ENCODE assay signal across 8 mouse cellular contexts in genomic region chr17:45685171-45686092, GRCm38 (mm10). TPM values are rescaled to one million over a fixed set of nuclear protein-coding genes. Genes with fewer than 3 reads are reported as not detected.
DNase-seq lines count a peak whose midpoint lies in the region; ATAC-seq lines count a peak whose summit lies in the region.

No protein-coding gene starts in this region.

- peak; percentile 35 to 74 for DNase-seq in urinary bladder, adult 18-20 months (ENCODE audit: low spot score in 2 of 2)
- no peak for DNase-seq in urinary bladder, postnatal 10 days (ENCODE audit: low spot score)
- DNase-seq in cerebellum, postnatal 14 days = peak; percentile 63 to 69
- DNase-seq in gastrocnemius, postnatal 10 days = peak; percentile 56
- peak; percentile 39 for DNase-seq in liver, embryonic 13.5 days
- DNase-seq in neural tube, embryonic 11.5 days (ENCODE audit: low spot score) = peak; percentile 71
- peak; percentile 32 to 35 for DNase-seq in thymus, postnatal 10 days (ENCODE audit: low spot score in 2 of 2)

- H3K4me3 ChIP-seq in intestine, embryonic 15.5 days (replicated peaks) = peak overlapping the region; percentile 92
- H3K4me3 ChIP-seq in liver, embryonic 13.5 days (replicated peaks) = peak overlapping the region; percentile 87
- peak overlapping the region; percentile 89 for H3K4me3 ChIP-seq in neural tube, embryonic 11.5 days (ENCODE audit: low read depth, low read length)

- ATAC-seq in intestine, embryonic 15.5 days = peak; percentile 72
- ATAC-seq in liver, embryonic 13.5 days (ENCODE audit: low read depth) = peak; percentile 61
- ATAC-seq in neural tube, embryonic 11.5 days (ENCODE audit: insufficient read depth, low FRiP score, low TSS enrichment) = peak; percentile 52

- peaks cover 25% of the 10 kb centered on the region for H3K4me1 ChIP-seq in intestine, embryonic 15.5 days (replicated peaks)
- peaks cover 49% of the 10 kb centered on the region for H3K4me1 ChIP-seq in liver, embryonic 13.5 days (replicated peaks)
- peaks cover 13% of the 10 kb centered on the region; the same call in 1 of the 2 replicates for H3K4me1 ChIP-seq in neural tube, embryonic 11.5 days (ENCODE audit: control insufficient read depth, insufficient read depth, low read length)

- H3K9ac ChIP-seq in intestine, embryonic 15.5 days = peak overlapping the region; percentile 87
- H3K9ac ChIP-seq in liver, embryonic 13.5 days = peak overlapping the region; percentile 93
- peak overlapping the region; percentile 92 for H3K9ac ChIP-seq in neural tube, embryonic 11.5 days (ENCODE audit: low read length)

- H3K4me2 ChIP-seq in intestine, embryonic 15.5 days (replicated peaks) = peak overlapping the region; percentile 91
- peak overlapping the region; percentile 100 for H3K4me2 ChIP-seq in liver, embryonic 13.5 days
- peak overlapping the region; percentile 86 for H3K4me2 ChIP-seq in neural tube, embryonic 11.5 days (ENCODE audit: low read depth)

- H3K9me3 ChIP-seq in intestine, embryonic 15.5 days = no peaks in the 10 kb centered on the region
- no peaks in the 10 kb centered on the region for H3K9me3 ChIP-seq in liver, embryonic 13.5 days (replicated peaks)
- no peaks in the 10 kb centered on the region for H3K9me3 ChIP-seq in neural tube, embryonic 11.5 days (ENCODE audit: control insufficient read depth, low read length)

- no peaks in the 10 kb centered on the region for H3K36me3 ChIP-seq in intestine, embryonic 15.5 days
- H3K36me3 ChIP-seq in liver, embryonic 13.5 days = no peaks in the 10 kb centered on the region
- no peaks in the 10 kb centered on the region for H3K36me3 ChIP-seq in neural tube, embryonic 11.5 days (ENCODE audit: control insufficient read depth, insufficient read depth, low read length)

- no peaks in the 10 kb centered on the region for H3K27me3 ChIP-seq in intestine, embryonic 15.5 days (replicated peaks)
- H3K27me3 ChIP-seq in liver, embryonic 13.5 days = peaks cover 6% of the 10 kb centered on the region; the same call in 1 of the 2 replicates
- no peaks in the 10 kb centered on the region for H3K27me3 ChIP-seq in neural tube, embryonic 11.5 days (ENCODE audit: control insufficient read depth, insufficient read depth, low read length)

- H3K27ac ChIP-seq in intestine, embryonic 15.5 days = peak overlapping the region; percentile 79
- peak overlapping the region; percentile 67 for H3K27ac ChIP-seq in liver, embryonic 13.5 days
- H3K27ac ChIP-seq in neural tube, embryonic 11.5 days (ENCODE audit: low read depth, low read length) = peak overlapping the region; percentile 74

- under 1% methylated on average over 58 of the region's 58 CpGs for WGBS in intestine, embryonic 15.5 days
- 1% methylated on average over 58 of the region's 58 CpGs for WGBS in liver, embryonic 13.5 days (ENCODE audit: insufficient replicate concordance)
- WGBS in neural tube, embryonic 11.5 days = under 1% methylated on average over 58 of the region's 58 CpGs

RNA-seq across cellular contexts. Expression of gene Mrpl14, which starts 0.7 kb away (rescaled TPM):
- 10 to 100 TPM; 82.3 to 83.5 TPM for total RNA-seq in gastrocnemius, postnatal 10 days (2021)
- 147 TPM in 2 replicates for polyA plus RNA-seq in intestine, embryonic 15.5 days (2015; fragmentation: Nextera tagmentation; extraction: Ambion mirVana)
- 123 and 133 TPM in 2 replicates for polyA plus RNA-seq in liver, embryonic 13.5 days (2015; fragmentation: Nextera tagmentation; extraction: Ambion mirVana)
- 102 and 108 TPM in 2 replicates for polyA plus RNA-seq in neural tube, embryonic 11.5 days (2014; fragmentation: Nextera tagmentation; extraction: Ambion mirVana)

RNA-seq across cellular contexts. Expression of gene Tmem63b, which starts 1.3 kb away (rescaled TPM):
- total RNA-seq in gastrocnemius, postnatal 10 days (2021) = 10 to 100 TPM; 55.0 to 58.2 TPM
- polyA plus RNA-seq in intestine, embryonic 15.5 days (2015; fragmentation: Nextera tagmentation; extraction: Ambion mirVana) = 33.5 and 34.2 TPM in 2 replicates
- 7.7 and 8.3 TPM in 2 replicates for polyA plus RNA-seq in liver, embryonic 13.5 days (2015; fragmentation: Nextera tagmentation; extraction: Ambion mirVana)
- polyA plus RNA-seq in neural tube, embryonic 11.5 days (2014; fragmentation: Nextera tagmentation; extraction: Ambion mirVana) = 48.7 and 55.2 TPM in 2 replicates

RNA-seq across cellular contexts. Expression of gene Capn11, which starts 26.3 kb away (rescaled TPM):
- total RNA-seq in gastrocnemius, postnatal 10 days (2021) = under 1 TPM in 1 of 2 experiments, not detected in 1; 0.16 TPM
- polyA plus RNA-seq in intestine, embryonic 15.5 days (2015; fragmentation: Nextera tagmentation; extraction: Ambion mirVana) = 0.34 and 0.40 TPM in 2 replicates
- polyA plus RNA-seq in liver, embryonic 13.5 days (2015; fragmentation: Nextera tagmentation; extraction: Ambion mirVana) = 0.05 and 0.09 TPM in 2 replicates
- polyA plus RNA-seq in neural tube, embryonic 11.5 days (2014; fragmentation: Nextera tagmentation; extraction: Ambion mirVana) = 0.15 and 0.57 TPM in 2 replicates

RNA-seq across cellular contexts. Expression of gene 1600014C23Rik, which starts 48.2 kb away (rescaled TPM):
- total RNA-seq in gastrocnemius, postnatal 10 days (2021) = not detected
- polyA plus RNA-seq in intestine, embryonic 15.5 days (2015; fragmentation: Nextera tagmentation; extraction: Ambion mirVana) = 0.52 TPM in 1 of 2 replicates, not detected in the other
- polyA plus RNA-seq in liver, embryonic 13.5 days (2015; fragmentation: Nextera tagmentation; extraction: Ambion mirVana) = not detected in 2 replicates
- polyA plus RNA-seq in neural tube, embryonic 11.5 days (2014; fragmentation: Nextera tagmentation; extraction: Ambion mirVana) = not detected in 2 replicates
